Mouse (Mus musculus): ENCODE data around the gene Ints3.

The Ints3 gene

DNA sequence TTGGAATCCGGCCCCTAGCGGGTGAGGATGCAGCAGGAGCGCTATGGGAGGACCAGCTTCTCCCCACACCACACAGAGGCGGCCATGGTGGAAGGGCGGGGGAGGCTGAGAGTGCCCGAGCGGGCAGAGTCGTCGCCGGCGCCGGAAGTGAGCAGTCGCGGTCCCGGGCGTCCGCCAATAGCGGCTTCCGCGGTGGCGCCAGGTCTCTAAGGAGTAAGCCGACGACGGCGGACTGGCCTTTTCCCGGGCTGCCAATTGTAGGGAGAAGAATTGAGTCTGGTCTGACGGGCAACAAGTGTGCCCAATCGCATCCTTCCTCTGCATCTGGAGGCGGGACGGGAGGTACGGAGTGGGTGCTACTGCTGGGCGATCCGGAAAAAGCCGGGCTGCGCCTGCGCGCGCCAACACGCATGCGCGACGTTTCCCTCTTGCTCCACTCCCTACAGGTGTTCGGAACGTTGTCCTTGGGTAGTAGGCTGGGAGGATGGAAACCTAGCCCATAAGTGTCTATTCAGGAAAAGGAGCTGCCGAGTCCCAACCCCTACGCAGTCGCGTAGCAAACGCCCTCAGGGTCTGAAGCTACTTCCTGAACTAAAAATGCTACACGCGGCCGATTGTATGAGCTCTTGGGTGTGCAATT, at the start of gene Ints3:
Gene Ints3 (minus strand): TSS at position 242 of the 640 bp plus-strand sequence.
- peak; percentile 99 for DNase-seq (ENCODE audit: low spot score in 2 of 2)

DNA sequence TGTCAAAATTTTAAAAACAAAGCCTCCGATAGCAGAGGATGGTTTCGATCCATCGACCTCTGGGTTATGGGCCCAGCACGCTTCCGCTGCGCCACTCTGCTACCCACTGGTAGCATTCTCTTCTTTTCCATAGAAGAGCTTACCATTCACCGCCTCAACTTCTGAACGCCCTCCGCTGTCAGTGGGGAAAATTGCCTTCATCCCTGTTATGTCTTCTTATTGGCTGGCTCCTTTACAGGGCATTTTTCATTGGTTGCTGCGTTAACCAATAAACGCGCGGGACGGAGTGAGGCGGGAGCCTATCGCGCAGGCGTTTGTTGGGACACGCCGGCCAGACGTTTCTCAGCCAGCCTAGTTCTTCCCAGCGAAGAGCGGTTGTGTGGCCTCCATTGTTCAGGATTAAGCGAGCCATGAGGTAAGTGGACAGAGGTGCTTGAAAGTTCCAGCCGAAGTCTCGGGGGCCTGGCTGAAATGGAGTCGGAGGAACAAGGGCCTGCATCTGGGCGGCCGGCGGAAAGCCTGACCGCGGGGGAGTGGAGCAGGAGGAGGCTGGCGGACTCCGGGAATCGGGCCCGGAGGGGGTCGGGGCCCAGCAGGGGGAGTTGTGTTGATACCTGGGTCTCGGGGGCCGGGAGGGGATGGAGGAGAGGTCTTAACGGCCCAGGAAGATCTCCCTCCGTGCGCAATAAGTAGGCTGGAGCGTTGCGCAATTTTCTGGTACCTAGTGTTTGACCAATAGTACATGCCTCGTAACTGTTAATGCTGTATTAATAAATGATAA, 42.6 kb upstream of the Ints3 start, which contains the start of gene Ilf2:
Gene Ilf2 (plus strand): TSS at position 296 of the 781 bp plus-strand sequence.
- peak; percentile 94 for DNase-seq (ENCODE audit: low spot score in 2 of 2)

DNA sequence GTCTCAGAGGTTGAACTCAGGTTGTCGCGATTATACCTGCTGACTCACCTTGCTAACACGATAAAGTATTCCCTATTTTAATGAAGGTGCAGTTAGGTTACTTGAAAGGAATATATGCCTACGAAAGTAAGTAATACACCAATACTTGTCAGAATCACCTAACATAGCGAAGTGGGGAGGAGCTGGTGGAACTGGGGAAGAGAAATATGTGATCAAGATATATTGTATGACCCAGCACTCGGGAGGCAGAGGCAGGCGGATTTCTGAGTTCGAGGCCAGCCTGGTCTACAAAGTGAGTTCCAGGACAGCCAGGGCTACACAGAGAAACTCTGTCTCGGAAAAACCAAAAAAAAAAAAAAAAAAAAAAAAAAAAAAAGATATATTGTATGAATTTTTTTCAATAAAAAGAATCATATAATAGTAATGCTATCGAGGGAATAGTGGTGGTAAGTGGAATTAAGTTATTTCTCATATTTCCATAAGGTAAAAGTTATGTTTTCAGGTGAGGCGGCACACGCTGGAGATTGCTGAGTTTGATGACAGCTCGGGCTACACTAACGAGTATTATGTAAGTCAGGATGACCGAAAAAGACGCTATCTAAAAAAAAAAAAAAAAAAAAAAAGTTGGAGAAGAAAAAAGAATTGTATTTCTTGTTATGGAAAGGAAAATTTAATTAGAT, 41.9 kb upstream of the Ints3 start:
- DNase-seq (ENCODE audit: low spot score in 2 of 2) = no peak

DNA sequence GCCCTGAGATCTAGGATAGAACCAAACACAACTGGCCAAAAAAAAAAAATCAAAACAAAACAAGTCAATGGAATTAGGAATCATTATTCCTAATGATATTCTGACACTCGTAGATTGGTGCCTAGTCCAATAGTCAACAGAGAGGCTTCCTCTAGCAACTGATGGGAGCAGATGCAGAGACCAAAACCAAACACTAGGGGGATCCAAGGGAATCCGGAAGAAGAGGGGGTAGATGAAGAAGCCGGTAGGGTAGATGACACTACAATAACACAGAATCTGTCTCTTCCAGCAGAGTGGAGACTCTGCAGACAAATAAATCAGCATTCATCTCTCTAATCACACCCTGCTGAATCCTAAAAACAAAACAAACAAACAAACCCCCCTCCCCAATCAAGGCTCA, 38.8 kb upstream of the Ints3 start:
- no peak for DNase-seq (ENCODE audit: low spot score in 2 of 2)

- no peak for DNase-seq (ENCODE audit: low spot score in 2 of 2)
Observed at GRCm38 (mm10) chr3:90467618-90468300, 34.3 kb upstream of the Ints3 start.

DNA sequence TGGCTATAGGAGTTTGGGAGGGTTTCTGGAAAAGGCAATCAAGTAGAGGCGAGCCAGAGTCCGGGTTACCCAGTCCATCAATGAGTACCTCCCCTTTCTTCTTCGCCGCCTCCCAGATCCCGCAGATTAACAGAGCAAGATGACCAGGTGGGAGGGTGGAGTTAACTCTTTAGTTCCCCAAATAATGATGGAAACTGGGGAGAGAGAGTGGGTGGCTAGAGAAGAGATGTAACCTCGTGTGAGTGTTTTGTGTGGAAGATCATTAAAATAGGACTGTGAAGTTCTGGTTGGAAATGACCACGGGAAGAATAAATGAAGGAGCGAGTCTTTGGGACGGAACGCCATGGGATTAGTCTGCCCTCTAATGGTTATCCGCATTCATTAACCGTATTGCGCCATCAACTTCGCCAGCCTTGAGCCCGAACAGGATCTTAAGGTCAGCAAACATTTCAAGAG, 32.9 kb upstream of the Ints3 start:
- DNase-seq (ENCODE audit: low spot score in 2 of 2) = peak in 1 of 2 experiments; percentile 44

- peak; percentile 54 to 64 for DNase-seq (ENCODE audit: low spot score in 2 of 2)
Observed at GRCm38 (mm10) chr3:90465686-90466310, 32.4 kb upstream of the Ints3 start, which contains the start of gene Npr1. Gene Npr1, minus strand, starts transcription at chr3:90465866.

- peak in 1 of 2 experiments; percentile 22 for DNase-seq (ENCODE audit: low spot score in 2 of 2)
Observed at GRCm38 (mm10) chr3:90465081-90465685, 31.8 kb upstream of the Ints3 start.

GRCm38 (mm10) chr3:90464552-90465080, 31.2 kb upstream of the Ints3 start:
- DNase-seq (ENCODE audit: low spot score in 2 of 2) = peak in 1 of 2 experiments; percentile 29

GRCm38 (mm10) chr3:90462579-90462978, 29.2 kb upstream of the Ints3 start:
- DNase-seq (ENCODE audit: low spot score in 2 of 2) = no peak

DNA sequence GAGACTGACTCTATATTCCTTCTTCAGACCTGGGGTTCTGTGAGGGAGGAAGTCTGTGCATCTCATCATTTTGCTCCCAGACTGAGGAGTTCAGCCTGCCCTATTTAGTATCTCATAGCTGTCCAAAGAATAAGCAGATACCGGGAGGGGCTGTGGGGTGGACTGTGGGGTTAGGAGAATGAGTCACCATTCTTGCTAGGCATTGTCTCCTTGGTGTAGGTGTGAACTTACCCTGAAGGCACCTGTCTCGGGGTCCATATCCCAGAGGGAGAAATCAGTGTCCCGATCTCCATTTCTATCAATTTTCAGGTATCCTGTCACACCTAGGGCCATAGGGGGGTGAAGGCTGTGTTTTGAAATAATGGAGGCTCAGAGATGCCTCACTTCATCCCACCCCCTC, 28.5 kb upstream of the Ints3 start:
- DNase-seq (ENCODE audit: low spot score in 2 of 2) = no peak

- no peak for DNase-seq (ENCODE audit: low spot score in 2 of 2)
Observed at GRCm38 (mm10) chr3:90460315-90460714, 26.9 kb upstream of the Ints3 start.

DNA sequence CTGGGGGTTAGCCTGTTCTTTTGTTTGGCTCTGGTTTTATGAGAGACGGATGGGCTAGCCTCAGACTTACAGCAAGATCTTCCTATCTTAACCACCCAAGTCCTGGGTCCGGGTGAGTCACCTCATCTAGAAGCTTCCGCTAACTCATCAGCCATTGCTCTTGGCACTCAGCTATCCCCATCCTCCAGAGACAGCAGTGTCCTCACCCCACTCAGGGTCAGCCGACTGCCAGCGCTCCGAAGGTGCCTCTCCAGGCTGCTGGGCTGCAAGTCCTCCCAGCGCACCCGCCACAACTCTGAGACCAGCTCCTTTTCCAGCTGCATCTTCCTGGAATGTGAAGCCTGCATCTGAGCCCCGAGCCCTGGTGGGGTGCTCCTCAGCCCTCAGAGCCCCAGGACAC, 26.3 kb upstream of the Ints3 start:
- DNase-seq (ENCODE audit: low spot score in 2 of 2) = no peak

- no peak for DNase-seq (ENCODE audit: low spot score in 2 of 2)
Observed at GRCm38 (mm10) chr3:90454931-90455330, 21.5 kb upstream of the Ints3 start.

DNA sequence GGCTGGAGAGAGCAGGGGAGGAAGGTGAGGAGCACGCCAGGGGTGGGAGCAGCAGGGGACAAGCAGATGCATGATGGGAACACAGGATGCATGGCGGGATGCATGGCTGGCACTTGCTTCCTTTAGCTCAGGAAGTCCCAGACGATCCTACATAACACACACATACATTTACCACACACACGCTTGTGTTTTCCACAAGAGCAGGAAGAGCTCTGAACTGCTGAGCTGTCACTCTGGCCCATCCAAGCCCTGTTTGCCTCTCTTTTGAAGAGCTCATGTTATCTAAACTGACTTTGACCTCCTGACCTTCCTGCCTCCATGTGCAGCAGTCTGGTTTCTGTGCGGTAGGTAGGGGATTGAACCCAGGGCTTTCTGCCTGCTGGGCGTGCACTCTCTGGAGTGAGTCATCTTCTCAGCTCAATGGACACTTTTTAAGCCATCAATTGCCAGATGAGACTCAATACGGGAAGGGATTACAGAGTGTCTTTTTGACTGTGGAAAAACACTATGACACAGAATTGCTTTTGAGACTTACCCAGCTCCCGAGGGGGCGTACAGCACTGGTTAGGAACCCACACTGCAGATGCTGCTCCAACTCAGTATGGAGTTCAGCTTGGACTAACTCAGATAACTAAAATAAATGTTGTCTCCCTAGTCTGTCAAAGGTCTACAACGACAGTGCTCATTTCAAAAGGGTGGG, 18.1 kb upstream of the Ints3 start:
- DNase-seq (ENCODE audit: low spot score in 2 of 2) = no peak

GRCm38 (mm10) chr3:90450874-90451273, 17.5 kb upstream of the Ints3 start:
- DNase-seq (ENCODE audit: low spot score in 2 of 2) = no peak

DNA sequence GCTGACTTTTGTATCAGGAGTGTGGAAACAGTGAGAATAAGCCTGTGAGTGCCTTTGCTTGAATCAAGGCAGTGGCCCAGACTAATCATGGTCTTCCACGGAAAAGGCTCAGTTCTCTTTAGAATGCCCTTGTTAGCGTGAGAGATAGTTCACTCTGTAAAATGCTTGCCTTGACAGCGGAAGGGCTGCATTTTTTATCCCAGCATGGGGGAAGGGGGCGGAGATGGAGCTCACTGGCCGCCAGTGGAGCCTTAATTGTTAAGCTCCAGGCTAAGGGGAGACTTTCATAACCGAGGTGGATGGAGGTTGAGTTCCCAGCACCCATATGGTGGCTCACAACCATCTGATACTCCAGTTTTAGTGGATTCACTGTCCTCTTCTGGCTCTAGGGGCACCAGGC, 15.2 kb upstream of the Ints3 start:
- no peak for DNase-seq (ENCODE audit: low spot score in 2 of 2)

DNA sequence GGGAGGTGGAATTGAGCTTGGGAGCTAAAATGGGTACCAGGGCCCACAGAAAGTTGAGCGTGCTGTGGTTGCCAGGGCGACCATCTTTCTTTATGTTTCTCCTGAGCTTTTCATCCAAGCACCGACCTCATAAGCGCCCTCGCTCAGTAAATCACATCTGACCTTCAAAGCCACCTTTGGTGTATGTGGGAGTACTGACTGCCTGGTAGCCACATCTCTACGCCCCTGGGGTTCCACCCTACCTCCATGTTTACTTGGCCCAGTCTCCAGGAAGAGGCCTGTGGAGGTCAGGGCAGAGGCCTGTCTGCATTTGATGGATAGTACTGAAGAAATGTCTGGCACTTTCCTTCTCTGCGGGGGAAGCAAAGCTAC, 13.7 kb upstream of the Ints3 start:
- no peak for DNase-seq (ENCODE audit: low spot score in 2 of 2)

DNA sequence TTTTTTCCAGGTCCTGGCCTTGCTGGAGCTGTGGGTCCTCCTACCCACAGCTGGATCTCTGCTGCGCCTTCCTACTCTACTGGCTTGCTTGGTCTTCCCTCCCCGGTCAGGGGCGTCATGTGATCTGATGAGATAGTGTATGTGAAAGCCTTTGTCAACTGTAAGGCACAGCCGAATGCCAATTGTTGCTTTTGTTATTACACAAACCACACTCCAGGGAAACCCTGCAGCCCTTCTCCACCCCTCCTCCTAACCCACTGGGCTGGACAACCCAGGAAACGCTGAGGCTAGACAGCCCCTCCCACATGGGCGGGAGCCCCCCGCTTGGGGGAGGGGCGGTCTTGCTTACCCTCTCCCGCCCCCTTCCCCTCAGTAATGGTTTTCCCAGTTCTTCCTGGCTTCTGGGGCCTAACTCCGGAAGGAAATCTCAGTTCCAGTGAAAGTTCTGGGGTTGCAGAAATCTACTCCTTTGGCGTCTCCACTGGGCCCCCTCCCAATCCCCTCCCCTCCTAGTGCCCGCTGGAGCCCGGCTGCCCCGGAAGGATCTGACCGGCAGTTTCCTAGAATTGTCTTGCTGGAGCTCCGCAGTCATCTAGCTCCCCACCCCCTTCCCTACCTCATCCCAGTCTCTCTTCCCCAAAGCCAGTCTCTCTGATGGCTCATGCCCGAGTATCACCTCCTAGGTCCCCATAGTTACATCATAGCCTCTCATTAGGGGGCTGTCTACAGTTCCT, 13.1 kb upstream of the Ints3 start:
- DNase-seq (ENCODE audit: low spot score in 2 of 2) = peak; percentile 88 to 89

Data from urinary bladder, postnatal 4 days (tissue).